Mouse (Mus musculus) ovary, adult 18-20 months (tissue): ENCODE results near the gene Catsperz.
"Not testable (repeated sequence)": the region's sequence is repeated elsewhere in the genome, so short reads cannot be mapped to it uniquely, and the experiment has no call there.

Experiments used
- DNase-seq: peaks from one replicate; pipeline ENCODE4 v3.0.0; 2022; ENCODE audit warnings: low spot score, mixed read lengths

Catsperz gene

GRCm38 (mm10) chr19:6907094-6907493 is 18.1 kb downstream of the Catsperz start:
- no peak for DNase-seq

DNA sequence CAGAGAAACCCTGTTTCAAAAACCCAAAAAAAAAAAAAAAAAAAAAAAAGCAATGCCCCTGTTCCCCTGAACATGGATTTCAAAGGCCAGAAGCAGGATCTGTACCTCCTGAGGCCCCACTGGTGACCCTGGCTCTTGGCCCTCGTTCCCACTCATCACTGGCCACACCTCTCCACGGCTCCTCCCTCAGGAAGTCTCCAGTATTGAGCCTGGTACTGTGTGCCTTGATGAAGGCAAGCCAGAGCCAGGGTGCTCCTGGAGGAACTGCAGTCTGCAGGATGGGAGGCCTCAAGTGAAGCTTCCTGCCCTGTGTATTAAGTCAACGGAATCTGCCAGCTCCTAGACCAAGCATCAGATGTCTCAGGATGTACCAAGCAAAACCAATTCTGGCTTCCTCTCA is 19.0 kb downstream of the Catsperz start:
- DNase-seq: no peak

- DNase-seq: no peak
These were observed 19.6 kb downstream of the Catsperz start for GRCm38 (mm10) chr19:6905498-6906159.

- DNase-seq: no peak
These were observed 20.3 kb downstream of the Catsperz start for GRCm38 (mm10) chr19:6904846-6905245.

DNA sequence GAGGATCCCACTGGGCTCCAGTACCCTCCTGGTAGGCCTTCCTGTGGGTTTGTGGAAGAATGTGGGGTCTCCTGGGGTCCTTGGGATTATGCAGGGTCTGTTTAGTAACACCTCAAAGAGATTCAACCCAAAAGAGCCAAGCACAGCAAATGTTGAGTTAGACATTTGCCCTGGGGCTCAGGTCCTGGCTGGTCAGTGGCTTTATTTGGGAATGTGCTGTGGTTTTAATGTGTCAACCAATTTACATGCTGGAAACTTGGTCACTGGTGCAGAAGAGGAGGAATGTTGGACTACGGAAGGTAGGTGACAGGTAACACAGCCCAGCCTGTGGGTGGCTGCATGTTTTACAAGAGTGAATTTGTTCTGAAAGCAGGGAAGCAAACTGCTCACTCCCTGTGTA is 22.1 kb downstream of the Catsperz start:
- no peak for DNase-seq

DNA sequence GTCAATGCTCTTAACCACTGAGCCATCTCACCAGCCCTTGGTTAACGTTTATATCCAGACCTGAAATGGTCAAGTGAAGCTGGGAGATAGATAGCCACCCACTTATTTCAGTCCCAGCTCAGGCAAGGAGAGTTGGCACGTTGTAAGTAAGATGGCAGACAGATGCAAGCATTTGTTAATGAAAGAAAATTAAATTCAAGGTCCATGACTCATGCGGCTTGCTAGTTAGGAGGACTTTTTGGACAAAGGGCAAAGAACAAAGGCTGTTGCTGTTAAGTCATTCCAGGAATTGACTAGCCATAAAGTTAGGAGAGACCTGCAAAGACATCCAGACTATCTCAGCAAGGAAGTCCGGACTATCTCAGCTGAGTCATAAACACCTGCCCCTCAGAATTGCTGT is 25.5 kb downstream of the Catsperz start:
- no peak for DNase-seq

DNA sequence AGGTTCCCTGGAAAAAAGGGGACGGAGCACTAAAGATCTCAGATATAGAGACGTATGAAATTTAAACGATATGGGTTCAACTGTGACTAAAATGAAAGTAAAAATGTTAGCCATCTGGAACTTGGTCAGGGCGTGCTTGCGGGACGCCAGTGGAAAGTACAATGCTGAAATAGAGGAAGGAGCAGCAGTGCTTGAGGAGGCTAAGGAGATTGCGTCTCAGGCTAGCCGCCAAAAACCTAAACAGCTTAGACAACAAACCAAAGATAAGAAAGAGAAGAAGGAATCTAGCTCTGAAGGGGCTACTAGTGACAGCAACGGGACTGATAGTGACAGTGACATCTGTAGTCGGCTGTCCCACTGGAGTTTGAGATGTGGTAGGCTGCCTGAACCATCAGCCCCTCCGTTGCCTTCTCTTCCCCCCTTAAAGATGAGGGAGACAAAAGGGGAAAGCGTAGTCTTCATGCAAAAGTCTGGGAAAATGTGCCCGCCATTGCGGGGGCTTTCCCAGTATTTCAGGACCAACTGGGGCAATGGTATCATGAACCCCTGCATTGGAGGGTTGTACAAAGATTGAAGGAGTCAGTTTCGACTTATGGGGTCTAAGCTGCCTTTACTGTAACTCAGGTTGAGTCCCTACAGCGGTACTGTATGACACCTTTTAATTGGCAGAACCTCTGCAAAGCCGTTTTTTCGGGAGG is 29.4 kb downstream of the Catsperz start:
- DNase-seq: not testable (repeated sequence)

DNA sequence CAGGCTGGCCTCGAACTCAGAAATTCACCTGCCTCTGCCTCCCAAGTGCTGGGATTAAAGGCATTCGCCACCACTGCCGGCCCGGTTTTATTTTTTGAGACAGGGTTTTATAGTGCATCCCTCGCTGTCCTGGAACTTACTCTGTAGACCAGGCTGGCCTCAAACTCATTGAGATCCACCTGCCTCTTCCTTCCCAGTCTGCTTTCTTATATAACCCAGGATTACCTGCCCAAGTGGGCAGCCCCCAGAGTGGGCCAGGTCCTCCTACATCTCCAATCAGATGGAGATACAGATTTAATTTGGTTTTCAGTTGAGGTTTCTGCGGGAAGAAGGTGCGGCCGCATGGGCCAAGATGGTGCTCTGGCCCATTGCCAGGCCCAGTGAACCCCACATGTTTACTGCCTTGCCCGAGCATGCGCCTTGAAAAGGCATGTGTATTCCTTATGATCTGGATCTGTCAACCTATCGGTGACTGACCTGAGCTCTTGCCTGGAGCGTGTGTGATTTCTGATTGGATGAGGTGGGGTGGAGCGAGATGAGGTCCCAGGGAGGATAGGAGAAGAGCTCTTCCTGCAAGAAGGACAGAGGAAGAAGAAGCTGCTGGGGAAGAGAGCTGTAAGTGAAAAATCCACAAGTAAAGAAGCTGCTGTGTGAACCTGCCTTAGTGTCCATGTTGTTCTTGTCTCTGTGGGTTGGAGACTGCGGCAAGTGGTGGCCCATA is 31.3 kb downstream of the Catsperz start:
- no peak for DNase-seq

- DNase-seq: no peak
These were observed 32.7 kb downstream of the Catsperz start for GRCm38 (mm10) chr19:6892512-6892911.

- DNase-seq: peak; percentile 53
These were observed 47.2 kb downstream of the Catsperz start for GRCm38 (mm10) chr19:6877965-6878364.

GRCm38 (mm10) chr19:6876799-6877198 is 48.4 kb downstream of the Catsperz start:
- DNase-seq: no peak

- DNase-seq: no peak
These were observed 49.3 kb downstream of the Catsperz start for GRCm38 (mm10) chr19:6875834-6876233.

DNA sequence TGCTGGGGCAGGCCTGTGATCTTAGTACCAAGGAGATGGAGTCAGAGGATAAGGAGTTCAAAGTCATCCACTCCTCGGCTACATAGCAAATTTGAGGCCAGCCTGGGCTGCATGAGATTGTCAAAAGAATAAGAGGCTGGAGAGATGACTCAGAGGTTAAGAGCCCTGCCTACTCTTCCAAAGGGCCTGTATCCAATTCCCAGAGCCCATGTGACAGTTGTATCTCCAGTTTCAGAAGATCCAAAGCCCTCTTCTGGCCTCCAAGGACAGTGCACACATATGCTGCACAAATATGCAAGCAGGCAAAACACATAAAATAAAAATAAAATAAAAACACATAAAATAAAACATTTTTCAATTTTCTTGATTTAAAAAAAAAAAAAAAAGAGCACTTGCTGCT is 50.9 kb downstream of the Catsperz start:
- no peak for DNase-seq

DNA sequence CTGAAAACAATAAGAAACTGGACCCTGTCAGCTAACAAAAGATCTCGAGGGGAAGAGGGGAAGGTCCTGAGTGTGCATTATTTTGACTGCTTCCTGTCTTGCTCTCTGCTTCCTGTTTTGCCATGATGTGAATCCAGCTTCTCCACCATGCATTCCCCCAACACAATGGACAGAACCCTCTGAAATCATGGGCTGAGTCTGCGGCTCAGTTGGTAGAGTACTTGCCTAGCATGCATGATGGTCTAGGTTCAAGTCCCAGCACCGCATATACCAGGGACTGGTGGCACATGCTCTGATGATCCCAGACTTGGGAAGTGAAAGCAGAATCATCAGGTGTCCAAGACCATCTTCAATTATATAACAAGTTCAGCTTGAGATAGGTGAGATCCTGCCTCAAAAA is 52.5 kb downstream of the Catsperz start:
- DNase-seq: no peak
